Mouse (Mus musculus) adrenal gland (tissue): ENCODE results near the gene Gm49373.
"Not testable (repeated sequence)": the region's sequence is repeated elsewhere in the genome, so short reads cannot be mapped to it uniquely, and the experiment has no call there.

Experiments used
- intact Hi-C: fragments of 180-260 bp; cut with DNase I; formaldehyde crosslinking; loops from one replicate; pipeline ENCODE4 v1.15.1; 2025

Gm49373 gene

GRCm38 (mm10) chr9:21075625-21076024 is 2.7 kb upstream of the Gm49373 start:
- intact Hi-C loops = no loop called here

GRCm38 (mm10) chr9:21074173-21074572 is 1.3 kb upstream of the Gm49373 start:
- intact Hi-C loops = no loop called here

- intact Hi-C loops = no loop called here
Observed at GRCm38 (mm10) chr9:21072641-21073040, 255 bp downstream of the Gm49373 start.

- intact Hi-C loops = no loop called here
Observed at GRCm38 (mm10) chr9:21067006-21067684, 5.8 kb downstream of the Gm49373 start, which contains the start of gene Zglp1. TSS of gene Zglp1 (minus strand) at chr9:21067093.

- intact Hi-C loops = no loop called here
Observed at GRCm38 (mm10) chr9:21062928-21063327, 10.0 kb downstream of the Gm49373 start.

GRCm38 (mm10) chr9:21051578-21051977 is 21.3 kb downstream of the Gm49373 start:
- intact Hi-C loops = no loop called here

GRCm38 (mm10) chr9:21045235-21045634 is 27.7 kb downstream of the Gm49373 start:
- intact Hi-C loops = no loop called here

- intact Hi-C loops = not testable (repeated sequence)
Observed at GRCm38 (mm10) chr9:21044785-21045184, 28.1 kb downstream of the Gm49373 start.

GRCm38 (mm10) chr9:21043563-21043962 is 29.3 kb downstream of the Gm49373 start:
- intact Hi-C loops = no loop called here

GRCm38 (mm10) chr9:21041308-21041707 is 31.6 kb downstream of the Gm49373 start:
- intact Hi-C loops = no loop called here

GRCm38 (mm10) chr9:21039779-21040178 is 33.1 kb downstream of the Gm49373 start:
- intact Hi-C loops = no loop called here

GRCm38 (mm10) chr9:21037481-21037891 is 35.4 kb downstream of the Gm49373 start:
- intact Hi-C loops = no loop called here

GRCm38 (mm10) chr9:21036666-21037065 is 36.2 kb downstream of the Gm49373 start:
- intact Hi-C loops = no loop called here

GRCm38 (mm10) chr9:21036161-21036560 is 36.7 kb downstream of the Gm49373 start:
- intact Hi-C loops = no loop called here

GRCm38 (mm10) chr9:21035586-21035985 is 37.3 kb downstream of the Gm49373 start:
- intact Hi-C loops = no loop called here

GRCm38 (mm10) chr9:21034481-21035085 is 38.3 kb downstream of the Gm49373 start:
- intact Hi-C loops = loop anchor here (5.0 kb wide), 1 partner anchor 103 kb away; no protein-coding TSS in a partner anchor

GRCm38 (mm10) chr9:21033136-21033535 is 39.8 kb downstream of the Gm49373 start:
- intact Hi-C loops = loop anchor here (5.0 kb wide), 1 partner anchor 104 kb away; no protein-coding TSS in a partner anchor

GRCm38 (mm10) chr9:21032491-21032890 is 40.4 kb downstream of the Gm49373 start:
- intact Hi-C loops = loop anchor here (5.0 kb wide), 1 partner anchor 105 kb away; no protein-coding TSS in a partner anchor

GRCm38 (mm10) chr9:21031896-21032351 is 41.0 kb downstream of the Gm49373 start, which contains the start of gene Icam5:
TSS of gene Icam5 (plus strand) at chr9:21032073.
- intact Hi-C loops = loop anchor here (5.0 kb wide), 1 partner anchor 105 kb away; no protein-coding TSS in a partner anchor

GRCm38 (mm10) chr9:21031251-21031895 is 41.5 kb downstream of the Gm49373 start:
- intact Hi-C loops = loop anchor here (5.0 kb wide), 1 partner anchor 106 kb away; no protein-coding TSS in a partner anchor

GRCm38 (mm10) chr9:21030781-21031250 is 42.1 kb downstream of the Gm49373 start:
- intact Hi-C loops = loop anchor here (5.0 kb wide), 1 partner anchor 106 kb away; no protein-coding TSS in a partner anchor
